Mouse (Mus musculus) stomach, postnatal 0 days (tissue): ENCODE data around the gene Olfr619.

Experiments
- CTCF ChIP-seq: IDR thresholded peaks from 2 replicates; pipeline ENCODE4 v1.5.1; 2016; ENCODE audit warnings: antibody characterized with exemption, low read depth, mild to moderate bottlenecking, moderate library complexity
- EP300 ChIP-seq: optimal IDR thresholded peaks from 2 replicates; pipeline ENCODE3; 2016; ENCODE audit warnings: antibody characterized with exemption

- TF ChIP-seq EP300, result no peak
- no peak for TF ChIP-seq CTCF
These were observed at the start of gene Olfr619 for GRCm38 (mm10) chr7:103600275-103600674.
